Mouse (Mus musculus): ENCODE results near the gene 1110051M20Rik. TPM values are rescaled to one million over a fixed set of nuclear protein-coding genes. Genes with fewer than 3 reads are reported as not detected.
A peak's percentile ranks its signal among the peaks of the same experiment; 100 is the strongest.
"Not testable (repeated sequence)": the region's sequence is repeated elsewhere in the genome, so short reads cannot be mapped to it uniquely, and the experiment has no call there.

1110051M20Rik gene
- not detected in 2 replicates for polyA plus RNA-seq (2012; ENCODE audit: insufficient read depth, insufficient read length, low replicate concordance, missing spikeins)

DNA sequence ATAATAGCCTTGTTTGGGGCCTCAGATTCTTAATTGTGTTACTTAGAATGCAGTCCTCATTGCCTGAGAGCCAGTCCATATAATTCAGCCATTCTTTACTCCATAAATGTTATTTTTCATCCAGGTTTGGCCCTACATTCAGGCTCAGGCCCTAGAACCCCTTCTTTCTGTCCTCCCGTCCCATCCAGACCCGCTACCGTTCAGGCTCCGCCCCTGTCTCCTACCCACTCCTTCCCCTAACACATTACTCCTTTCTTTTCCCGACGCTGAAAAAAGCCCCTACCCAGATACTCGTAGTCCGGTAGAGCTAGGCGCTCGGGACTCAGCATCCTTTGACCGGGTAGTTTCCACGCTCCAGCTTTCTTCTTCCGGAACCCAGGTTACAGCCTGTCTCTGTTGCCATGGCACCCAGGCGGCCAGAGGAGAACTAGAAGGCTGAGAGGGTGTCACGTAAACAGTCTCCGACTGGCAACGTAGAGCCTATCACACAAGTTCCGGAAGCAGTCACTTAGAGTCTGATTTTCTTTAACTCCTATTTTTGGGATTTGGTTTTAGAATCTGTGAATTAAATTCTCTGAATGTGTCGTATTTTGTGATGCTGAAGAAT, at the start of gene 1110051M20Rik:
Gene 1110051M20Rik (minus strand): TSS at position 419 of the 607 bp plus-strand sequence.
- WGBS, result 1% methylated on average over 19 of the region's 19 CpGs
- 0 out of 2 replicates have a peak, but pooled peaks have one; percentile 24 for TF ChIP-seq POLR2A (IDR thresholded peaks at IDR 0.05; ENCODE audit: insufficient read depth, low read depth, low read length)
- no peak for TF ChIP-seq CTCF (IDR thresholded peaks at IDR 0.05; ENCODE audit: insufficient read depth, low read depth, low read length)
- Histone ChIP-seq H3K4me3 (ENCODE audit: insufficient read depth, low read depth, low read length) (peak within 1 kb of the TSS; percentile 91), H3K27ac (ENCODE audit: insufficient read depth, low read depth, low read length) (no peak within 1 kb of the TSS), H3K4me1 (ENCODE audit: control insufficient read depth, insufficient read depth, low read length) (peaks cover 1% of the 10 kb centered on the region)

DNA sequence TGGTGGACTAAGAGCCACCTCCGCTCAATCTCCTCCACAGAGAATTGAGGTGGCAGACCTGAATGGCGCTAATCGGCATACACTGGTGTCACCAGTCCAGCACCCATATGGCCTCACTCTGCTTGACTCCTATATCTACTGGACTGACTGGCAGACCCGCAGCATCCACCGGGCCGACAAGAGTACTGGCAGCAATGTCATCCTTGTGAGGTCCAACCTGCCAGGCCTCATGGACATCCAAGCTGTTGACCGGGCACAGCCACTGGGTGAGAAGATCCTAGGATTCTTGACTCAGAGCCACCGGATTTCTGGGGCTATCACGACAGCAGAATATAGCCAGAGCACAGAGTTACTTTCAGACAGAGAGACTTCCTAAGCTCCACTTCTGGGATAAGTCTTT, 49.5 kb upstream of the 1110051M20Rik start:
- 96% methylated on average over 9 of the region's 9 CpGs for WGBS
- TF ChIP-seq CTCF (IDR thresholded peaks at IDR 0.05; ENCODE audit: insufficient read depth, low read depth, low read length) (no peak), POLR2A (IDR thresholded peaks at IDR 0.05; ENCODE audit: insufficient read depth, low read depth, low read length) (no peak)
- Histone ChIP-seq H3K4me3 (ENCODE audit: insufficient read depth, low read depth, low read length) (no peak overlapping the region), H3K27ac (ENCODE audit: insufficient read depth, low read depth, low read length) (no peak overlapping the region), H3K4me1 (ENCODE audit: control insufficient read depth, insufficient read depth, low read length) (no peaks in the 10 kb centered on the region)

DNA sequence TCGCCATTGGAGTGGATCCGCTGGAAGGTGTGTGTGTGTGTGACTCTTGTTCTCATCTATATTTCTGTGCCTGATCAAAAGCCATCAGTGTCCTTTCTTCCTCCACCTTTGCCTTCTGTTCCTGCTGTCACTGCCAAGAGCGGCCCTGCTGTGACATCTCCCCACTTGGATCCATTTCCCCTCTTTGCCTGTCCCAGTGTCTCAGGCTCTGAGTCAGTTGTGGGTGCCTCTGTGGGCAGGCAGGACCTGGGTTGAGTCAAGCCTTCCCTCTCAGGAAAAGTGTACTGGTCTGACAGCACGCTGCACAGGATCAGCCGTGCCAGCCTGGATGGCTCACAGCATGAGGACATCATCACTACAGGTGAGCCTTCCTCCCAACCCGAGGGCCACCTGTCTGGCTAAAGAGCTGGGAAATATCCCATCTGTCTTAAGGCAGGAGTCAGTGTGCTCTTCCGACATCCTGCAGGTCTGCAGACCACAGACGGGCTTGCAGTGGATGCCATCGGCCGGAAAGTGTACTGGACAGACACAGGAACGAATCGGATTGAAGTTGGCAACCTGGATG, 47.6 kb upstream of the 1110051M20Rik start:
- TF ChIP-seq POLR2A (IDR thresholded peaks at IDR 0.05; ENCODE audit: insufficient read depth, low read depth, low read length) (no peak), CTCF (IDR thresholded peaks at IDR 0.05; ENCODE audit: insufficient read depth, low read depth, low read length) (no peak)
- H3K4me3 ChIP-seq (ENCODE audit: insufficient read depth, low read depth, low read length), result no peak overlapping the region
- H3K4me1 ChIP-seq (ENCODE audit: control insufficient read depth, insufficient read depth, low read length), result no peaks in the 10 kb centered on the region
- H3K27ac ChIP-seq (ENCODE audit: insufficient read depth, low read depth, low read length), result no peak overlapping the region
- 94% methylated on average over 12 of the region's 12 CpGs for WGBS

DNA sequence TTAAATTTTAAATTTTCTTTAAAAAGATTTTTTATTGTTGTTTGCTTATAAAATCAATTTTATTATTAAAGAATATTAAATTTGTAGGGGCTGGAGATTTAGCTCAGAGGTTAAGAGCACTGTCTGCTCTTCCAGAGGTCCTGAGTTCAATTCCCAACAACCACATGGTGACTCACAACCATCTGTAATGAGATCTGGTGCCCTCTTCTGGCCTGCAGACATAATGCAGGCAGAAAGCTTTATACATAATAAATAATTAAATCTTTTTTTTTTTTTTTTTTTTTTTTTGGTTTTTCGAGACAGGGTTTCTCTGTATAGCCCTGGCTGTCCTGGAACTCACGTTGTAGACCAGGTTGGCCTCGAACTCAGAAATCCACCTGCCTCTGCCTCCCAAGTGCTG, 42.8 kb upstream of the 1110051M20Rik start:
- WGBS, result 43% methylated on average over 3 of the region's 3 CpGs
- H3K27ac ChIP-seq (ENCODE audit: insufficient read depth, low read depth, low read length); H3K4me3 ChIP-seq (ENCODE audit: insufficient read depth, low read depth, low read length); H3K4me1 ChIP-seq (ENCODE audit: control insufficient read depth, insufficient read depth, low read length): not testable (repeated sequence)

DNA sequence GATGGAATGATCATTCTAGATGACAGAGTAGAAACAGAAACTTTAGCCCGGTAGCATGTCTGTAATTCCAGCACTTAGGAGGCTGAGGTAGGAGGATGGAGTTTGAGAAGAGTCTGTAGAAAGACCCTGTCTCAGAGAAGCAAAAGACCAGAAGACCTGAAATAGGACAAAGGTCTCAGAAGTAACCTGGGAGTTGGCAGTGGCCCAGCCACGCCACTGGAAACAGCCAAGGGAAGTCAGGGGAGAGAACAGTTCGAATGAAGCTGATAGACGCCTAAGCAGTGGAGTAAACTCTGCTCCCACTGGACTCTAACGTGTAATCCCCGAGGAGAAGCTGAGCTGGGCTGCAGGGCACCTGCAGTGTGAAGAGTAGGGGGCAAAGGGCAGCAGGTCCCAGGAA, 40.8 kb upstream of the 1110051M20Rik start:
- H3K27ac ChIP-seq (ENCODE audit: insufficient read depth, low read depth, low read length), result no peak overlapping the region
- no peak overlapping the region for H3K4me3 ChIP-seq (ENCODE audit: insufficient read depth, low read depth, low read length)
- H3K4me1 ChIP-seq (ENCODE audit: control insufficient read depth, insufficient read depth, low read length), result peaks cover 3% of the 10 kb centered on the region; the same call in 1 of the 2 replicates
- TF ChIP-seq POLR2A (IDR thresholded peaks at IDR 0.05; ENCODE audit: insufficient read depth, low read depth, low read length), result no peak
- WGBS, result 81% methylated on average over 6 of the region's 6 CpGs

DNA sequence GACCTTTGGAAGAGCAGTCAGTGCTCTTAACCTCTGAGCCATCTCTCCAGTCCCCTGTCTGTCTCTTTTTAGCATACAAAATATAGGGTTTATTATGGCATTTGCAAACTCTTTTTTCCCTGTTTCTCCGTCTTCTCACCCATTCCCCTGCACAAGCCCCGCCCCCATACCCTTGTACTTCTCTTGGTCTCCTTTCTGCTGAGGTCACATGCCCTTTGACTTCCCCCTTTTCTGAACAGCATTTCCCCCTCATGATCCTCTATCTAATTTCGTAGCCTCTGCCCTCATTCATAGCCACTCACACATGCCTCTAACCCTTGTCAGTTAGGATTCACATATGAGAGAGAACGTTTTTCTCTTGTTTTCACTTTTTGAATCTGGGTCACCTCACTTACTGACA, 40.2 kb upstream of the 1110051M20Rik start:
- Histone ChIP-seq H3K4me1 (ENCODE audit: control insufficient read depth, insufficient read depth, low read length) (peaks cover 3% of the 10 kb centered on the region; the same call in 1 of the 2 replicates), H3K4me3 (ENCODE audit: insufficient read depth, low read depth, low read length) (no peak overlapping the region), H3K27ac (ENCODE audit: insufficient read depth, low read depth, low read length) (no peak overlapping the region)
- 83% methylated on average over 4 of the region's 4 CpGs for WGBS
- TF ChIP-seq POLR2A (IDR thresholded peaks at IDR 0.05; ENCODE audit: insufficient read depth, low read depth, low read length) (no peak), CTCF (IDR thresholded peaks at IDR 0.05; ENCODE audit: insufficient read depth, low read depth, low read length) (no peak)

DNA sequence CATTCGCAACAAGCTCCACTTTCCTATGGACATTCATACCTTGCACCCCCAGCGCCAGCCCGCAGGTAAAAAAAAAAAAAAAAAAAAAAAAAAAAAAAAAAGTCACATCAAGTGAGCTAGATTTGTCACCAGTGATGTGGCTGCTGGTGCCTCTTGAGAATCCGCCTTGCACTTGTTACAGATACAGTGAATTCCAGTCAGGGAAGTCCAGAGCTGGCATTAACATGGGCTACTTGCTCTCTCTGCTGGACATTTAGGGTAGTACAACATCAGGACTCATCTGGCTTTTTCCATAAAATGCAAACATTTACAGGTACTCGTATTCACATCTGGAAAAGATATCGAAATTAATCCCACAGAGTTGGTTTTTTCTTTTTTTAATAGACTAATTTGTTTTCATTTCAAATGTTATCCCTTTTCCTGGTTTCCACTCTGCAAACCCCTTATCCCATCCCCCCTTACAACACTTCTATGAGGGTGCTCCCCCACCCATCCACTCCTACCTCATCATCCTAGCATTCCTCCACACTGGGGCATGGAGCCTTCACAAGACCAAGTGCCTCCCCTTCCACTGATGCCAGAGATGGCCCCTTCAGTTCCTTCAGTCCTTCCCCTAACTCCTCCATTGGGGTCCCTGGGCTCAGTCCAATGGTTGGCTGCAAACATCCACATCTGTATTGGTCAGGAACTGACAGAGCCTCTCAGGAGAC, 36.5 kb upstream of the 1110051M20Rik start:
- peaks cover 7% of the 10 kb centered on the region; the same call in 1 of the 2 replicates for H3K4me1 ChIP-seq (ENCODE audit: control insufficient read depth, insufficient read depth, low read length)
- no peak overlapping the region for H3K4me3 ChIP-seq (ENCODE audit: insufficient read depth, low read depth, low read length)
- H3K27ac ChIP-seq (ENCODE audit: insufficient read depth, low read depth, low read length), result no peak overlapping the region
- TF ChIP-seq POLR2A (IDR thresholded peaks at IDR 0.05; ENCODE audit: insufficient read depth, low read depth, low read length), result no peak
- no peak for TF ChIP-seq CTCF (IDR thresholded peaks at IDR 0.05; ENCODE audit: insufficient read depth, low read depth, low read length)
- WGBS, result 36% methylated on average over 6 of the region's 6 CpGs

DNA sequence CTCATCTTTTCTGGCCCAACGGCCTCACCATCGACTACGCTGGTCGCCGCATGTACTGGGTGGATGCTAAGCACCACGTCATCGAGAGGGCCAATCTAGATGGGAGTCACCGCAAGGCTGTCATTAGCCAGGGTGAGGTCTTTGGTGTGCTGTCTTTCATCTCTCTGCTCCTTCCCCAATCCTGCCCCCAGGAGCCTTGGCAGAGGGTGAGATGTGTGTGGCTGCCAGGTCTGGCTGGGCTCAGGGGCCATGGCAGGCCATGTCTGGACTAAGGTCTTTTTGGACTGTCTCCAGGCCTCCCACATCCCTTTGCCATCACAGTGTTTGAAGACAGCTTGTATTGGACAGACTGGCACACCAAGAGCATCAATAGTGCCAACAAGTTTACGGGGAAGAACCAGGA, 35.9 kb upstream of the 1110051M20Rik start:
- Histone ChIP-seq H3K4me3 (ENCODE audit: insufficient read depth, low read depth, low read length) (no peak overlapping the region), H3K4me1 (ENCODE audit: control insufficient read depth, insufficient read depth, low read length) (peaks cover 7% of the 10 kb centered on the region; the same call in 1 of the 2 replicates), H3K27ac (ENCODE audit: insufficient read depth, low read depth, low read length) (no peak overlapping the region)
- TF ChIP-seq CTCF (IDR thresholded peaks at IDR 0.05; ENCODE audit: insufficient read depth, low read depth, low read length) (no peak), POLR2A (IDR thresholded peaks at IDR 0.05; ENCODE audit: insufficient read depth, low read depth, low read length) (no peak)
- WGBS, result 56% methylated on average over 9 of the region's 9 CpGs

DNA sequence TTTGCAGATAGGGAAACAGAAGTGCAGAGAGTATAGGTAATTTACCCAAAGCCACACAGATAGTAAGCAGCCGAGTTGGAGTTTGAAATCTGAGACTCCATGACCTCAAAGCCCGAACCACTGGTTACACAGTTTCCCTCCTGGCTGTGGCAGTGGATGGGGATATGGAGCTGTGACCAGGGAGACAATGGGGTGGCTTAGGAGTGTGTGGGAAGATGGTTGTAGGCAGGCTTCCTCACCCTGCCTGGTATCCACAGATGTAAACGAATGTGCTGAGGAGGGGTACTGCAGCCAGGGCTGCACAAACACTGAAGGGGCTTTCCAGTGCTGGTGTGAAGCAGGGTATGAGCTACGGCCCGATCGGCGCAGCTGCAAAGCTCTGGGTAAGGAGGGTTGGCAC, 32.3 kb upstream of the 1110051M20Rik start:
- no peak overlapping the region for H3K27ac ChIP-seq (ENCODE audit: insufficient read depth, low read depth, low read length)
- H3K4me1 ChIP-seq (ENCODE audit: control insufficient read depth, insufficient read depth, low read length), result peaks cover 12% of the 10 kb centered on the region
- no peak for TF ChIP-seq CTCF (IDR thresholded peaks at IDR 0.05; ENCODE audit: insufficient read depth, low read depth, low read length)
- TF ChIP-seq POLR2A (IDR thresholded peaks at IDR 0.05; ENCODE audit: insufficient read depth, low read depth, low read length), result no peak
- H3K4me3 ChIP-seq (ENCODE audit: insufficient read depth, low read depth, low read length), result no peak overlapping the region
- WGBS, result 68% methylated on average over 7 of the region's 7 CpGs
